Mouse (Mus musculus) mouse embryonic stem cell (cell line): ENCODE data around the gene Clic6.
"Not testable (repeated sequence)": the region's sequence is repeated elsewhere in the genome, so short reads cannot be mapped to it uniquely, and the experiment has no call there.

Experiments
- in situ Hi-C, 2 experiments: fragments of 300-500 bp; cut with MboI; formaldehyde crosslinking; loops; 1 replicate in 1 of 2; 3 replicates in 1 of 2; pipeline ENCODE4 v1.14.3; 2019 to 2020; ENCODE audit warnings: low sequenced_read_pairs in 2 of 2, low pct_unique_long_range_greater_than_20kb in 1 of 2, mixed read lengths in 1 of 2; ENCODE audit not compliant: unreplicated experiment in 1 of 2

The Clic6 gene

DNA sequence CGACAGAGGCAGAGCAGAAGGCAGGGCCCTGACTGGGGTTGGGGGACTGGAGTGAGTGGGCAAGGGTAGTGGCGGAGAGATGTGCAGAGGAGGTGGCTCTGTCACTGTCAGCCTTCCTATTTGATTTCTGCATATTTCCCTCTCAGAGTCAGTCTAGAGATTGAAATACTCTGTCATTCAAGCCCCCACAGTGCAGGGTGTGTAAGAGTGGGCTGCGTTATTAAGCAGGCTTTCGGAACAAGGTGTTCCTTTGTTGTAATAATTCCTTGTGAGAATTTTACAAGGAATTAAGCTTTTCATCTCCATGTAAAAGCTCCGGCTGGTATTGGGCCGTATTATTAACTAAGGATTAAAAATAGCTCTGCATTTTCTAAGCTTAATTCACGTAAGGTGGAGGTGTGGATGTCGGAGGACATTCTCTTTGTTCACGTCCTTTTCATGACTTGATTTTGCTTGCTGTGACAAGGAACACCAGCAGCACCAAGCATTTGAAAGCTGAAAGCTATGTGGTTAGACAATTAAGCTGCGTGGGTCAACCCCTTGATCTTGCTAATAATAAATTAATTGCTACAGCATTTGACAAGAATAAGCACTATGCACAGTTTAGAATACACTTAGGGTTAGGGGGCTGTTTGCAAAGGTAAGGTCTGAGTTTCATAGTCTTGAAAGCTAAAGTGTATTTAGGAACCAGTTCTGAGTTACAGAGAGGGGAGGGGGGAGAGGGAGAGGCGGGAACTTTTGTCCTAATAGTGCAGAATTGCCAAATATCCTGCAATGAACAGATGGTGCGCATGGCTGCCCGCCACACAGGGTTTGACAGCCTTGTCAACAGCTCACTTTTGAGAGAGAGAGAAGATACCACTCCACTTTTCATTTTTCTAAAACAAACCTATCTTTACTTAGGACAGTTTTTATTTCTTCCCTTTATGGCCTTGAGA lies 25.6 kb downstream of the Clic6 start:
- in situ Hi-C loops: no loop called here

GRCm38 (mm10) chr16:92511773-92512391 lies 26.3 kb downstream of the Clic6 start:
- in situ Hi-C loops: no loop called here

GRCm38 (mm10) chr16:92514896-92515295 lies 29.4 kb downstream of the Clic6 start:
- in situ Hi-C loops: not testable (repeated sequence)

DNA sequence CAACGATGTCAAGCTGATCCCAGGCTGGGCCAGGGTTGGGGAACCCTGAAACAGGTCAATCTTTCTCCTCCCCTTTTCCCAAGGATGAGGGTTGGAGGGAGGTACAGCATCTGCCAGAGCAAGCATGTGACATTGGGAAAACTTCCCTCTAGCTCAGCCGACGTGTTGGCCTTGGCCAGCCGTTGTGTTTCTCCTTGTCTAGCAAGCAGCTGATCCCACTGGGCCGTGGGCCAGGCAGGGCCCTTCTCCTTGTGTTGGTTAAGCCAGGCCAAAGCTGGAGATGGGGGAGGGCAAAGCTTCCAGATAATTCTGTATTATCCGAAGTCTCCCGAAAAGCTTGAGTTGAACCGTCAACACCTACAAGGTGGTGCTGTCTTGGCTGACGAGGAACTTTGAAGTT lies 30.6 kb downstream of the Clic6 start:
- in situ Hi-C loops: no loop called here

- in situ Hi-C loops: no loop called here
Measured at GRCm38 (mm10) chr16:92518718-92519117, 33.2 kb downstream of the Clic6 start.

- in situ Hi-C loops: no loop called here
Measured at GRCm38 (mm10) chr16:92519820-92520492, 34.4 kb downstream of the Clic6 start.

- in situ Hi-C loops: no loop called here
Measured at GRCm38 (mm10) chr16:92523351-92523750, 37.8 kb downstream of the Clic6 start.

GRCm38 (mm10) chr16:92524651-92525050 lies 39.1 kb downstream of the Clic6 start:
- in situ Hi-C loops: no loop called here

DNA sequence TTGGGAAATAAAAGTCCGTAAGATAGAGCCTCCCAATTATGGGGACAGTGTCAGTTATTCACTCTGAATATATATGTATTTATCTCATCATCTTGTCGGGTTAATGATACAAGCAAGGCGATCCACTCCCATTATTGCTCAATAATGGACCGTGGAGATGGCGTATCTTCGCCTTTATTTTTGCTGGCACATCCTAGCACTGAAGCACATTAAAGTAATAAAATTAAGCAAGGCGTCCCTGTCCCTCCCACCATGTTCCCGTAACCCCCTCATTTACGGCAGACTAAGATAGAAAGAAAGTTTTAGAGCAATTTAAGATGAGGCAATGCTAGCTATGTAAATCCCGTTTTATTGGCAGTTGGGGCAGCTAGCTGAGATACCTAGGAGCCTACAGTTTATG lies 40.4 kb downstream of the Clic6 start:
- in situ Hi-C loops: no loop called here

- in situ Hi-C loops: no loop called here
Measured at GRCm38 (mm10) chr16:92535258-92535657, 49.7 kb downstream of the Clic6 start.

GRCm38 (mm10) chr16:92538356-92538755 lies 52.8 kb downstream of the Clic6 start:
- in situ Hi-C loops: no loop called here

- in situ Hi-C loops: no loop called here
Measured at GRCm38 (mm10) chr16:92544264-92544663, 58.7 kb downstream of the Clic6 start.

DNA sequence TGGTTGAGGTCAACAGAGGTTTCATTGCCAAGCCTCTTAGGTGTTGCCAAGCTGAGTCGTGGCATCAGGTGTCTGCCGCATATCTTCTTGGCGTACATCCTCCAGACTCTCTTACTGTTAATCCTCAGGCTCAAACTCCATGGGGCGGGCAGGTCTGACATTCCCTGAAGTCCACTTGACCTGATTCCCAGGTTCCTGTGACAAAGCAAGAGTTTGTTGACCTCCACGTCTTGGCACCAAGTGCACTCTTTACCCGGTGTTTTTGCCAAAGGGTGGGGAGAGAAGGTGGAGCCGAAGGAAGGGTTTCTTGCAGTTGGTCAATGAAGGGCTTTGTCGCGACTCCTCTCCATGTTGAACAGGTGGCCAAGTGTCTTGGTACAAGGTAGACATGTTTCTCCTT lies 63.1 kb downstream of the Clic6 start:
- in situ Hi-C loops: no loop called here

GRCm38 (mm10) chr16:92551266-92552105 lies 66.0 kb downstream of the Clic6 start:
- in situ Hi-C loops: no loop called here

GRCm38 (mm10) chr16:92552106-92552382 lies 66.5 kb downstream of the Clic6 start:
- in situ Hi-C loops: no loop called here

- in situ Hi-C loops: no loop called here
Measured at GRCm38 (mm10) chr16:92552858-92553257, 67.3 kb downstream of the Clic6 start.

DNA sequence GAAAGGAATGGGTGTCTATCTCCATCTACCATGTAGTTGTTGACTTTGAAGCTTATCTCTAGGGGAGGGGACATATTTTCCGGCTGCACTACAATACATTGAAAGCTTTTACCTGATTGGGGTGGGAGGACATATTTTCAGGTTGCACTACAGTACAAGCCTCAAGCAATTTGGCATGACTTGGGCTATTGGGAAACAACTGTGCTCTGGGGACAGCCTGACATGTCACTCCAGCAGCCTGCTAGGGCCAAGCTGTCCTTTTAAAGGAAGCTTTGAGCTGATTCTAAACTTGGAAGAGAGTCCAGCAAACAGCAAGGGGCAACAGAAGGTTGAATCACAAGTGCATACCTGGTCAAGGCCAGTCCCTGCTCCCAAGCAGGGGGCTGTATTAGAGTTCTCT lies 69.5 kb downstream of the Clic6 start:
- in situ Hi-C loops: no loop called here

DNA sequence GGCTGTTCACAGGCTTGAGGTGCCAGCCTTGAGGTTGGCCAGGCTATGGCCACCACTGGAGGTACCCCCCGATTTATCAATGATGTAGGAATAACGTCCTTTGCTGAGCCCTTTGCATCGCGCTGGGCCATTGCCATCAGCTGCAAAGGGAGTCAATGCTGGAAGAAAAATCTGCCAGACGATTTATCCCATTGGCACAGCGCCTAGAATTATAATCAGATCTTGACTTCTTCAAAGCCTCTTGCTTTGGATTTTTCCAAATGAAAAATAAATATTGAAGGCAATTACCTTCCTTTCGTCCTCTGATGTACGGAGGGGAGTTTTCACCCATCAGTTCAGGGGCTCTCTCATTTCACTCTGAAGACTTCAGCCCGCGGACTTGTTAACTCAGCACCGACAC lies 79.8 kb downstream of the Clic6 start:
- in situ Hi-C loops: no loop called here

- in situ Hi-C loops: no loop called here
Measured at GRCm38 (mm10) chr16:92565708-92566107, 80.2 kb downstream of the Clic6 start.
